Mouse (Mus musculus): ENCODE measurements around the gene Cacna1c.

Gene Cacna1c

GRCm38 (mm10) chr6:119165677-119166076 lies 30.5 kb downstream of the Cacna1c start:
- DNase-seq (ENCODE audit: low spot score in 2 of 2), result no peak

- DNase-seq (ENCODE audit: low spot score in 2 of 2), result no peak
Measured at GRCm38 (mm10) chr6:119145109-119145508, 51.1 kb downstream of the Cacna1c start.

- no peak for DNase-seq (ENCODE audit: low spot score in 2 of 2)
Measured at GRCm38 (mm10) chr6:119139561-119139960, 56.7 kb downstream of the Cacna1c start.

GRCm38 (mm10) chr6:119137768-119138167 lies 58.5 kb downstream of the Cacna1c start:
- no peak for DNase-seq (ENCODE audit: low spot score in 2 of 2)

GRCm38 (mm10) chr6:119132863-119133262 lies 63.4 kb downstream of the Cacna1c start:
- DNase-seq (ENCODE audit: low spot score in 2 of 2), result no peak

- DNase-seq (ENCODE audit: low spot score in 2 of 2), result no peak
Measured at GRCm38 (mm10) chr6:119132111-119132735, 64.0 kb downstream of the Cacna1c start.

GRCm38 (mm10) chr6:119129664-119130063 lies 66.6 kb downstream of the Cacna1c start:
- no peak for DNase-seq (ENCODE audit: low spot score in 2 of 2)

- DNase-seq (ENCODE audit: low spot score in 2 of 2), result no peak
Measured at GRCm38 (mm10) chr6:119128521-119128920, 67.7 kb downstream of the Cacna1c start.

- DNase-seq (ENCODE audit: low spot score in 2 of 2), result no peak
Measured at GRCm38 (mm10) chr6:119128076-119128475, 68.1 kb downstream of the Cacna1c start.

- DNase-seq (ENCODE audit: low spot score in 2 of 2), result no peak
Measured at GRCm38 (mm10) chr6:119126991-119127390, 69.2 kb downstream of the Cacna1c start.

- no peak for DNase-seq (ENCODE audit: low spot score in 2 of 2)
Measured at GRCm38 (mm10) chr6:119118371-119118770, 77.8 kb downstream of the Cacna1c start.

GRCm38 (mm10) chr6:119116290-119116689 lies 79.9 kb downstream of the Cacna1c start:
- DNase-seq (ENCODE audit: low spot score in 2 of 2), result no peak

- no peak for DNase-seq (ENCODE audit: low spot score in 2 of 2)
Measured at GRCm38 (mm10) chr6:119113362-119113761, 82.9 kb downstream of the Cacna1c start.

GRCm38 (mm10) chr6:119110369-119110768 lies 85.8 kb downstream of the Cacna1c start:
- DNase-seq (ENCODE audit: low spot score in 2 of 2), result no peak

- peak; percentile 74 to 78 for DNase-seq (ENCODE audit: low spot score in 2 of 2)
Measured at GRCm38 (mm10) chr6:119108466-119109394, 87.5 kb downstream of the Cacna1c start.

GRCm38 (mm10) chr6:119107856-119108465 lies 88.3 kb downstream of the Cacna1c start:
- peak in 1 of 2 experiments; percentile 26 for DNase-seq (ENCODE audit: low spot score in 2 of 2)

- DNase-seq (ENCODE audit: low spot score in 2 of 2), result peak in 1 of 2 experiments; percentile 47
Measured at GRCm38 (mm10) chr6:119107140-119107855, 88.9 kb downstream of the Cacna1c start.

- DNase-seq (ENCODE audit: low spot score in 2 of 2), result no peak
Measured at GRCm38 (mm10) chr6:119106726-119107125, 89.5 kb downstream of the Cacna1c start.

GRCm38 (mm10) chr6:119105651-119106595 lies 90.3 kb downstream of the Cacna1c start:
- peak in 1 of 2 experiments; percentile 25 for DNase-seq (ENCODE audit: low spot score in 2 of 2)

- peak; percentile 62 to 80 for DNase-seq (ENCODE audit: low spot score in 2 of 2)
Measured at GRCm38 (mm10) chr6:119104246-119104645, 92.0 kb downstream of the Cacna1c start.

GRCm38 (mm10) chr6:119102936-119103335 lies 93.3 kb downstream of the Cacna1c start:
- DNase-seq (ENCODE audit: low spot score in 2 of 2), result no peak
